Mouse (Mus musculus) adrenal gland, adult 10 weeks (tissue): ENCODE measurements around the gene Anxa4. TPM values are rescaled to one million over a fixed set of nuclear protein-coding genes. Genes with fewer than 3 reads are reported as not detected.

ENCODE experiments used
- polyA plus RNA-seq: library from polyadenylated mRNA; stranded (reverse); fragments of 350-450 nt; fragmentation: Illumina TruSeq; extraction: RNeasy Lipid Tissue Mini Kit (QIAGEN cat#74804); gene quantifications from one replicate; pipeline ENCODE4 v1.2.3, GENCODE M21; 2014; ENCODE audit warnings: low read depth, low replicate concordance

Gene Anxa4
- 107 TPM for polyA plus RNA-seq

DNA sequence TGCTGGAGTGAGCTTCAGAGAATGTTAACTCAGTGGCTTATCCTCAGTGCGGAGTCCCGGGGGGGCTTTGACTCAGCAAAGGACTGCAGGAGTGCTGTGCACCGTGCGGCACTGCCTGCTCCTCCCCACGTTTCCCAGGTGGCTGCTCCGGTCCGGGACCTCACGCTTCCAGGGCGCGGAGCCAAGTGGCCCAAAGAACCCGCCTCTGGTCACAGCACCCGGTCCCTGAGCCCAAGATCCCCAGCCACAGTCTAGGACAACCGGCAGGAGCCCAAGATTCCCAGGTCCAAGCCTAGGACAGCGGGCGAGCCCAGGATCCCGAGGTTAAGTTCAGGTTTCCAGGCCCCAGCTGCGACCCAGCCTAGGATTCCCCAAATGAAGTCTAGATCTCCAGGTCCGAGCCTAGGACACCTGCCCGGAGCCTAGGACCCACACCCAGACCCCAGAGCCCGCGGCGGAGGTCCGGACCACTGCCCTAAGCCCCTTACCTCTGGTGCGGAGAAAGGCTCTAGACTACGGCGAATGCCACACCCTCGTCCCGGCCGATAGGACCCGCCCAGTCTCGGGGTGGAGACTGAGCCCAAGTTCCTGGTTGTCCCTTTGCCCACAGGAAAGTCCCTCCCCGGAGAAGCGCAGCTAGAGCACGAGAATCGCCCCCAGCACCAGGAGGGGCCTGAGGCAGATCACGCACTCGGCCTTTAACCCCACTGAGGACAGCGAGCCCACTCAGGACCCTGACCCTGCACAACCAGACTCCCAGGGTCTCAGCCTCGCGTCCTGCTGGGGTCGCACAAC is at the start of gene Anxa4:
Gene Anxa4, minus strand, starts transcription at position 564 of the 795 bp plus-strand sequence.

DNA sequence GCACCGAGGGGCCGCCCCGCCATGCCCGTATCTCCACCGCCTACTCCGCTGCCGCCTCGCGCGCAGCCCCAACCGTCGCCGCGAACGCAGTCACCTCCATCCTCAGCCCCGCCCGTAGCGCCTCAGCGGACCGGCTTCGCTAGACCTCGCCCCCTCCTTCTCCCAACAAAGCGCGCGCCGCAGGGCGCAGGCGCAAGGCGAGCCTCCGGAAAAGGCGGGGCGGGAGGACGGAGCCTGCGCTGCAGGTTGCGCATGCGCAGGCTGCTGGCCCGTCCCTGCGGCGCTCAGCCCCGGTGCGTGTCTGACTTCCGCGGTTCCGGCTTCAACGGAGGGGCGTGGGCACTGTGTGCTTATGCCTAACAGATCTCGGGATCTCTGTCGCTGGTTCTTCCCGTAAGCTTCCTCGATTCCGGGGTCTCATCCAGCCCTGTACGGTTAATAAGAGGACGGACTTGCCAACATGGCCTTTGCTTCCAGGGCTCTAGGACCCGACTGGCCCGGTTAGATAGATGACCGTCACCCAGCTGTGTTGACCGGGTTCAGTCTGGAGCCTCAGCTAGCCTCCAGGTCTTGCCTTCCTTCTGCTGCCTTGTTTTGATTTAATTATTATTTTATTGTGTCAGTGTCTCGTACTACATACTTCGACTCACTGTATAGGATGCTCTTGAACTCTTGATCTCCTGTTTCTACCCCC is 60.1 kb downstream of the Anxa4 start, which contains the start of gene Gmcl1:
Gene Gmcl1, minus strand, starts transcription at position 201 of the 694 bp plus-strand sequence.

Other genes with a start within 250 kb of the Anxa4 start
- gene Asprv1, start 165.4 kb downstream of the Anxa4 start, polyA plus RNA-seq: not detected
- gene Mxd1, start 124.4 kb downstream of the Anxa4 start, polyA plus RNA-seq: 6.5 TPM
- 148 TPM for gene Snrnp27, start 109.1 kb downstream of the Anxa4 start, polyA plus RNA-seq
- 48.9 TPM for gene Gmcl1, start 60.2 kb downstream of the Anxa4 start, polyA plus RNA-seq
- gene Aak1, start 55.9 kb upstream of the Anxa4 start, polyA plus RNA-seq: 25.4 TPM
- 62.4 TPM for gene Nfu1, start 215.7 kb upstream of the Anxa4 start, polyA plus RNA-seq
- gene Gfpt1, start 249.3 kb upstream of the Anxa4 start, polyA plus RNA-seq: 71.7 TPM